ENCODE assay signal across 2 mouse cellular contexts in the genomic region with DNA sequence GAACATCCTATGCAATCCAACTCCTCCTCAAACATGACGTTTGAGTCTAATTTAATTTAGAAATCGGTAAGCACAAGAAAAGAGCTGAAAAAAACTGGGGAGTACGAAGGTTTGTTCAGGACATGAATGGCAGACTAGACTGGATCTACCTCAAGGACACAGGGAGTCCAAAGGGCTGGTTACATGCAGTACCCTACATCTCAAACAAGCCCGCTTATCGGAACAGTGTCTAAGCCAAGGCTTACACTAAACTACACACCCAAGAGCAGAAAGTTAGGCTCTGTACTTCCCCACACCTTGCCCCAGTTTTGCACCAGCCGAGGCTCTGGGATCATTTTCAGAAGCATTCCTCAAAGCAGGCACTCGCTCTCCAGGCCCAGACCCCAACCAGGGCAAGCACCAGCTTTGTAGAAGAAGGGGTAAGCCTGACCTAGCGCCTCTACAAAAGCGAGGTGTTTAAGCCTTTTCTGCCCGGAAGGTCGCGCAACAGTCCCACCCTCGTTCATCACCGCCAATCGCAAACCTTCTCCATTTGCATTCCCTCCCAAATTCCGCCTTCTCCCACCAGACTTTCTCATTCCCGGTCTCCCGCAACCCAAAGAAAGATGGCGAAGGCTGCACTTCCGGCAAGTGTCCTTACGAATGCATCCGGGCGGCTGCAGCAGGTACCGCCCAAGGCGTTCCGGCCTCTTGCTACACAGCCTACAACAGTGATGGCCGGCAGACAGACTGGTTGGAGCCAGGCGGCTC.
TF ChIP-seq lines count a peak whose summit lies in the region.

A gene (minus strand): TSS at position 613 of the 750 bp plus-strand sequence.
A gene (plus strand): TSS at position 664 of the 750 bp plus-strand sequence.

TF ChIP-seq in C2C12, 6 proteins besides CTCF, POLR2A, EP300 and RAD21 (continued from another document):
- TF ChIP-seq MYOG (IDR thresholded peaks at IDR 0.05; ENCODE audit: control insufficient read depth, extremely low read depth, insufficient read length) (no peak), MAX (IDR thresholded peaks at IDR 0.05) (no peak), USF1 (IDR thresholded peaks at IDR 0.05; ENCODE audit: low read depth) (no peak)

TF ChIP-seq in myocyte, 11 proteins besides CTCF, POLR2A, EP300 and RAD21 (continued from another document):
- no peak for TF ChIP-seq MYOG (IDR thresholded peaks at IDR 0.05; ENCODE audit: control insufficient read depth in 1 of 3, insufficient read depth in 1 of 3, insufficient read length in 2 of 3, low read depth in 2 of 3)
